Mouse (Mus musculus) natural killer cell, adult 2 months (primary cell): ENCODE data around the gene Gm37240.

Experiments
- DNase-seq, 2 experiments: peaks; one replicate each; pipeline ENCODE4 v3.0.0; 2022; ENCODE audit warnings: low spot score in 2 of 2

The Gm37240 gene

DNA sequence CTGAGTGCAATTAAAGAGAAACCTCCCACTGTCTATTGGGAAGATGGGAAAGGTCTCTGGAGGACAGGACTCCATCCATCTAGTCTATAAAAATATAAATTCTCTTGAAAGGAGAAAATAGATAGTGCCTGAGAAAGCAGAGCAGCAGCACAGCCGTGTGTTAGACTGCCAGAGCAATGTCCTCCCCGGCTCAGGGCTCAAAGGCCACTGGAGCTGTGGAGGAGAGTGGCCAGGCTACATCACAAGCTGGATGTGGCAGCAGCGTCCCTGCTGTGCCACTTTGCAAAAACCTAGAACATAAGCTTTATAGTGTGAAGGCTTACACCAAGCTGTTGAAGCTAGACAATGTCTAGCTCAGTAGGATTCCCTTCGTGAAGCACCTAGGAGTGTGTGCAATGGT, 138.0 kb downstream of the Gm37240 start:
- DNase-seq, result no peak

DNA sequence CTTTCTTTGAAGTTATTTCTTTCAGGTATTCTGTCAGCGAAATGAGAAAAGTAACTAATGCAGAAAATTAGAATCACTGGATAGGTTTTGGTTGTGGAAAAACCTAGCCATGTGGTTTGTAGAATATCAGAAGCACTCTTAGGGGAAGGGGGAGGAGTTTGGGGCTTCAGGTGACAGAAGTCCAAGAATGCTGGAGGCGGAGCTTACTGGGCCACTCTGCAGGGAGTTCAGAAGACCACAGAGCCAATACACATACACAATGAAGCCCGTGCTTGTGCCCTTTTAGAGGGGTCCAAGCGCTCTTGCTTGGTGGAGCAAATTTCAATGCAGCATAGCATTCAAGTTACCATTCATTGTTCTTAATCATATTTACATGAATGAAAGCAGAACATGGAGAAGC, 138.5 kb downstream of the Gm37240 start:
- DNase-seq, result no peak

DNA sequence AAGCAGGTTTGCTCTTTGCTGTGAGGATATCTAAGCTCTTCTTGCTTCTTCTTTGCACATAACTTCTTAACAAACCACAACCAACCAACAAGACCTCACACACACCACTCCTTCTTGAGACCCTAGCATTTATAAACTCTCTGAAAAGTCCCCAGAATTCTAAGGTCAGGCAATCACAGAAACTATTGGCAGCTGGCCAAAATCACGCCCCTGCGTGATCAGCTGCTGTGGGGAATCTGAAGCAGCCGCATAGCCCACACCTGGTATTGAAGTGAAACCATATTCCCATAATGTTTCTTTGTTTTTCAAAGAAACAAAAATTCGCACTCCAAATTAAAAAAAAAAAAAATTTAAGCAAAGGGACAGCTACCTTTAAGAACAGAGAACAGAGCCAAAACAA, 141.2 kb downstream of the Gm37240 start:
- no peak for DNase-seq

GRCm38 (mm10) chr3:85741767-85742166, 145.6 kb downstream of the Gm37240 start:
- DNase-seq, result no peak

GRCm38 (mm10) chr3:85738591-85738990, 148.7 kb downstream of the Gm37240 start:
- DNase-seq, result no peak

DNA sequence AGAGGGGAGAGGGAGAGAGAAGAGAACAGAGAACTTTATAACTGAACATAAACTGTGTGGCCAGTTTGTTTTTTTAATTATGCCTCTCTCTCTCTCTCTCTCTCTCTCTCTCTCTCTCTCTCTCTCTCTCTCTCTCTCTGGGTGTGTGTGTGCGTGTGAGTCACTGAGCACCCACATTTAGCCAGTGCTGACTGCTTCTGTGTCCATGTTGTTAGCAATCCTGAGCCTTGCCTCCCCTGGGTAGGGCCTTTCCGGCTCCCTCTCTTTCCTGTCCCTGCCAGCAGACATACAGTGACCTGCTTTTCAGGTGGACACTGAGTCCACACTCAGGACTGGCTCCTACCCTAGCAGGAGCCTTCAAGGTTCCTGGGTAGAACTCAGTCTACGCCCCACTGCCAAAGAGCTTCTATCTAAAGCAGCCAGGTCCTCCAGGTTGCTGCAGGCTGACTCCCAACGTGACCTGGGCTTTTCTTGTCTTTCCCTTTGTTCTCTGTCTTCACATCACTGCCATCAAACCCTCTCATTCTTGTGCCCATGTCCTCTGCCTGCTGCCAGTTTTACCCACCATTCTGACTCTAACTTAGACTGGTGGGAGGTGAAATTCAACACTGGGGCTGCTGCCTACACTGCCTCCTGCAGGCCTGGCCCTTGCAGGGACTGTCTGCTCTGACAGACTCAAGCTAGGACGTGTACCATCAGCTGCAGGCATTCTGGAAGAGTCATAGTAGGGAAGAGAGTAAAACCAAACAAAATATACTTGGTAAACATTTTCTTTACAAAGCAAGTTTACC, 153.2 kb downstream of the Gm37240 start:
- no peak for DNase-seq

DNA sequence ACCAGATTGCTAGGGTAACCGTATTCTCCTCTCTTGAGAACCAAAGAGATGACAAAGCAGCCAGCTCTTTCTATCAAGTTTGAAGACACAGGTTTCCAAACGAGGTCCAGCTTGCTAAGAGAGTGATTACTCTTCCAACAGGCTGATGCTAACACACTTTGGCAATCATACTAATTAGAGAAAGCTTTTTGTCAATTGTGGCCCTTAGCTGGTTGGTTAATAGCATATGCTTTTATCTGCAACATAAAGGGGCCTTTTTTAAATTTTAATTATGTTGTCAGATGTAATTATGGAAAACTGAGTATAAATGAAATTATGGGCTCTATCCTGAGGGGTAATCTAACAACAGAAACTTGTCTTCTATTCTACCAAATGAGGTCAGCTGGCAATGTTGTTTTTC, 160.1 kb downstream of the Gm37240 start:
- DNase-seq, result no peak

DNA sequence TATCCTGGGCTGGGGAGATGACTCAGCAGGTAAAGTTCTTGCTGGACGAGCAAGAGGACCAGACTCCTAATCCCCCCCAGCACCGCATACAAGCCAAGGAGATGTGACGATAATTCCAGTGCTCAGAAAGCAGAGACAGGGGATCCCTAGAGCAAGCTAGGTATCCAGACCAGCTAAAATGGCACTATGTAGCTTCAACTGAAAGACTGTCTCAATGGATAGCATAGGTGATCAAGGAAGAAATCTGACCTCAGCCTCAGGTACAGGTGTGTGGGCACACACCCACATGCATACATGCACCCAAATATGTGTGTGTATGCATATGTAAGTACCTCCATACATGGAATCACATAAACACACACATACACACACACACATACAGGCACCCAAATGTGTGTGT, 161.3 kb downstream of the Gm37240 start:
- DNase-seq, result no peak

GRCm38 (mm10) chr3:85725110-85725509, 162.2 kb downstream of the Gm37240 start:
- no peak for DNase-seq

- DNase-seq, result no peak
Observed at GRCm38 (mm10) chr3:85722581-85722980, 164.7 kb downstream of the Gm37240 start.

- DNase-seq, result no peak
Observed at GRCm38 (mm10) chr3:85715764-85716297, 171.5 kb downstream of the Gm37240 start.

GRCm38 (mm10) chr3:85713936-85714709, 173.2 kb downstream of the Gm37240 start:
- no peak for DNase-seq

DNA sequence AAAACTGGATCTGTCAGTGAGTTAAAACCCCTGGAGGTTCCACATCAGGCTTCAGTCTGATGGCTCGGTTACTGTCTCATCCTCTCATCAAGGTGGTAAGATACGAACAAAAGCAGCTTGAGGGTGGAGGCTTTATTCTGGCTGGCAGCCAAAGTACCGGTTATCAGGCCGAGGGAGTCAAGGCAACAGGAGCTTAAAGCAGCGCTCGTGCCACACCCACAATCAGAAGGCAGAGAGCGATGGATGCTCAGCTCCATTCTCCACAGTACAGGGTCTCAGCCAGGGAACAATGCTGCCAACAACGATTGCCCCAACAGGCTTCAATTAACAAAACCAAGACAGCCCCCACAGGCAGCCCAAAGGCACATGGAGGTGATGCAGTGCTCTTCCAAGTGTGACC, 176.6 kb downstream of the Gm37240 start:
- DNase-seq, result no peak

- peak in 1 of 2 experiments; percentile 21 for DNase-seq
Observed at GRCm38 (mm10) chr3:85707421-85707820, 179.9 kb downstream of the Gm37240 start.

GRCm38 (mm10) chr3:85703141-85703882, 184.0 kb downstream of the Gm37240 start:
- DNase-seq, result no peak

DNA sequence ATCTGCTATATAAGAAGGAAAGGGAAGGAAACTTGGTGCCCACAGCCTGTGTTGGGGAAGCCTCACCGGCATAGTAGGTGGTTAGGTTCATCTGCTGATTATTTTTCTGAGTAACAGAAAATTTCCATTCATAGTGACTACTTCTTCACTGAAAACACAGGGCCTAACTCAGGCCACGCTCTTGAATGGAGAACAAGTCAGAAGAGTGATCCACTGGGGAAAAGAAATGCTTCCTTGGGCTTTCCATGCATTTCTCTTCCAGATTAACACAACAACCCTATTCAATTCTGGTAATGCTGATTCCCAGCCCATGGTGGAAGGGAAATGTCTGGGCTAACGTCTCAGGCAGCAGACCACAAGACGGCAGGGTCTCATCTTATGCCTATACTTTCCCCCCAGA, 188.8 kb downstream of the Gm37240 start:
- no peak for DNase-seq

- no peak for DNase-seq
Observed at GRCm38 (mm10) chr3:85695056-85695455, 192.3 kb downstream of the Gm37240 start.

GRCm38 (mm10) chr3:85693013-85693412, 194.3 kb downstream of the Gm37240 start:
- no peak for DNase-seq

GRCm38 (mm10) chr3:85691134-85691533, 196.2 kb downstream of the Gm37240 start:
- DNase-seq, result no peak

- DNase-seq, result no peak
Observed at GRCm38 (mm10) chr3:85688341-85688740, 199.0 kb downstream of the Gm37240 start.

- DNase-seq, result no peak
Observed at GRCm38 (mm10) chr3:85685271-85685670, 202.0 kb downstream of the Gm37240 start.

DNA sequence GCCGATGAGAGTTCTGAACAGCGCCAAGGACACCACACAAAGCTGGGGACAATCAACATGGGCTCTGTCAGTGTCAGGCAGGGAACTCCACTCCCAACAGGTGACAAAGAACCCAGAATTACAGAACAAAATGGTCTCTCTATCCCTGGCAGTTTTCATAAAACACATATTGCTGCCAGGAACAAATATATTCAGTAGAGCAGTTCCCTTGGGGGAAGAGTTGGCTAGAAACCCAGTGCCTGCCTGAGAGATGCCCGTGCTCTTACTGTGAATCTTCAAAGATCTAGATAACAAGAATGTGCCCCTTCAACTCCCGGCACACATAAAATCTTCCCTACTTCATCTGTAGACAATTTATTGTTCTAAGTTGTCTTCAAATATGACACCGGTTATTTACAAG, 203.7 kb downstream of the Gm37240 start:
- no peak for DNase-seq
